Mouse (Mus musculus) spleen, adult 2 months (tissue): ENCODE data around the gene Tns1. TPM values are rescaled to one million over a fixed set of nuclear protein-coding genes. Genes with fewer than 3 reads are reported as not detected.

Source experiments
- DNase-seq, 2 experiments: peaks; one replicate each; pipeline versions ENCODE4 v3.0.0 to v3.0.0-alpha.2; 2012 to 2021; ENCODE audit warnings: low spot score in 2 of 2, low read depth in 1 of 2
- H3K27ac ChIP-seq: fragments of 200-500 bp; 2 replicates; pipeline ENCODE4 v1.5.1; 2012; ENCODE audit warnings: low read length, inconsistent platforms; ENCODE audit not compliant: insufficient read depth
- H3K27me3 ChIP-seq: fragments of 200-500 bp; 2 replicates; pipeline ENCODE4 v1.6.1; 2012; ENCODE audit warnings: mild to moderate bottlenecking, moderate library complexity, low read length, inconsistent platforms; ENCODE audit not compliant: control insufficient read depth, insufficient read depth
- H3K36me3 ChIP-seq: fragments of 200-500 bp; 2 replicates; pipeline ENCODE4 v1.6.1; 2012; ENCODE audit warnings: mild to moderate bottlenecking, low read length, inconsistent platforms; ENCODE audit not compliant: control insufficient read depth, insufficient read depth
- H3K4me1 ChIP-seq: fragments of 200-500 bp; 2 replicates; pipeline ENCODE4 v1.6.1; 2011; ENCODE audit warnings: inconsistent platforms; ENCODE audit not compliant: control insufficient read depth, insufficient read depth, insufficient read length
- H3K4me3 ChIP-seq: fragments of 200-500 bp; 2 replicates; pipeline ENCODE4 v1.5.1; 2011; ENCODE audit warnings: mild to moderate bottlenecking, inconsistent platforms; ENCODE audit not compliant: insufficient read depth, insufficient read length; ENCODE audit errors: extremely low read depth
- CTCF ChIP-seq: fragments of 200-500 bp; IDR thresholded peaks from 2 replicates; pipeline ENCODE4 v1.5.1; 2011; ENCODE audit warnings: mild to moderate bottlenecking, inconsistent platforms; ENCODE audit not compliant: insufficient read depth, insufficient read length, insufficient replicate concordance; ENCODE audit errors: extremely low read depth
- POLR2A ChIP-seq: fragments of 200-500 bp; IDR thresholded peaks from 2 replicates; pipeline ENCODE4 v1.6.1; 2011; ENCODE audit warnings: low read depth, low read length, inconsistent platforms
- WGBS: fragments of 180-500 bp; shearing (Covaris S2); methylation state at CpG from one replicate; pipeline ENCODE4 v1.1.7; 2018; 5-methylcytosine and 5-hydroxymethylcytosine counted together
- polyA plus RNA-seq: library from polyadenylated mRNA; depleted of rRNA; stranded (reverse); fragments of >200 nt; gene quantifications from 2 replicates; pipeline ENCODE4 v1.2.3, GENCODE M21; 2012

Tns1 gene
- polyA plus RNA-seq, 1 experiment, result 80.4 TPM

GRCm38 (mm10) chr1:73954614-73955013 lies 169.6 kb downstream of the Tns1 start:
- 86% methylated on average over 4 of the region's 4 CpGs for WGBS

GRCm38 (mm10) chr1:73954015-73954408 lies 170.2 kb downstream of the Tns1 start:
- Histone ChIP-seq H3K27me3 (no peaks in the 10 kb centered on the region), H3K27ac (no peak overlapping the region), H3K4me1 (no peaks in the 10 kb centered on the region), H3K36me3 (no peaks in the 10 kb centered on the region), H3K4me3 (no peak overlapping the region)
- 97% methylated on average over 6 of the region's 6 CpGs for WGBS
- no peak for DNase-seq
- TF ChIP-seq CTCF (no peak), POLR2A (no peak)

More at GRCm38 (mm10) chr1:73954614-73955013, 169.6 kb downstream of the Tns1 start:
- no peaks in the 10 kb centered on the region for H3K4me1 ChIP-seq
- H3K27me3 ChIP-seq, result no peaks in the 10 kb centered on the region
- no peak for DNase-seq
- no peak overlapping the region for H3K27ac ChIP-seq
- no peak for TF ChIP-seq CTCF
- no peak for TF ChIP-seq POLR2A
- H3K36me3 ChIP-seq, result no peaks in the 10 kb centered on the region
- no peak overlapping the region for H3K4me3 ChIP-seq

- Histone ChIP-seq H3K36me3 (no peaks in the 10 kb centered on the region), H3K27ac (no peak overlapping the region), H3K4me3 (no peak overlapping the region), H3K4me1 (no peaks in the 10 kb centered on the region), H3K27me3 (no peaks in the 10 kb centered on the region)
- 95% methylated on average over 20 of the region's 20 CpGs for WGBS
- no peak for DNase-seq
- TF ChIP-seq POLR2A (no peak), CTCF (no peak)
Measured at GRCm38 (mm10) chr1:73953317-73954014, 170.8 kb downstream of the Tns1 start.

GRCm38 (mm10) chr1:73952598-73952997 lies 171.7 kb downstream of the Tns1 start:
- Histone ChIP-seq H3K27ac (no peak overlapping the region), H3K4me3 (no peak overlapping the region), H3K36me3 (no peaks in the 10 kb centered on the region), H3K4me1 (no peaks in the 10 kb centered on the region), H3K27me3 (no peaks in the 10 kb centered on the region)
- WGBS, result 93% methylated on average over 10 of the region's 10 CpGs
- no peak for DNase-seq
- TF ChIP-seq POLR2A (no peak), CTCF (no peak)

- Histone ChIP-seq H3K27me3 (no peaks in the 10 kb centered on the region), H3K36me3 (no peaks in the 10 kb centered on the region), H3K4me1 (no peaks in the 10 kb centered on the region), H3K4me3 (no peak overlapping the region), H3K27ac (no peak overlapping the region)
- WGBS, result 95% methylated on average over 3 of the region's 3 CpGs
- TF ChIP-seq POLR2A, result no peak
- TF ChIP-seq CTCF, result no peak
- no peak for DNase-seq
Measured at GRCm38 (mm10) chr1:73951178-73951577, 173.1 kb downstream of the Tns1 start.

GRCm38 (mm10) chr1:73948757-73949156 lies 175.5 kb downstream of the Tns1 start:
- H3K4me1 ChIP-seq, result no peaks in the 10 kb centered on the region
- DNase-seq, result no peak
- H3K27me3 ChIP-seq, result no peaks in the 10 kb centered on the region
- H3K27ac ChIP-seq, result no peak overlapping the region
- no peak for TF ChIP-seq POLR2A
- TF ChIP-seq CTCF, result no peak
- H3K36me3 ChIP-seq, result no peaks in the 10 kb centered on the region
- H3K4me3 ChIP-seq, result no peak overlapping the region
- WGBS, result 86% methylated on average over 5 of the region's 5 CpGs
